ENCODE assay signal across 9 mouse cellular contexts in the genomic region with DNA sequence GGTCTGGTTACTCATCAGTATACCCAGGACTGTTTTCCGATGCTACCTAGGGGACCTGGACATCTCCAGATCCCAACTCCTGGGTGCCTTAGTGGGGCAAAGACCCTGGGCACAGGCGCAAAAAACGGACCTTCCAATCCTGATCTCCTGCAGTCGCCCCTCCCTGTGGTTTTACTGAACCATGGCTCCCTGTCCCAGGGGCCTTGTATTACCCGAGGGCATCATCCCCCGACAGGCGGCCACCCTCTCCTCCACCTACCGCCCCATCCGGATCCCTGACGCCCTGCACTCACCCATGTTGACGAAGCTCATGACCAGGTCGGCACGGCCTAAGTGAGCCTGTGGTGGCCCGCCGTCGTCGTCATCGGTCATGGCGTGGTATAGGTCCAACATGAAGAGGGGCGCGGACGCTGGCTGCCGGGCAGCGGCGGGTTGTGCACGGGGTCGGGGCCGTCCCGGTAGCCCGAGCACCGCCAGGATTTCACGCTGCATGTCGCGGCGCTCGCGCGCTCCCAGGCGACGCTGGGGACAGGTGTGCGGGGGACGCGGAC. TPM values are rescaled to one million over a fixed set of nuclear protein-coding genes. Genes with fewer than 3 reads are reported as not detected.
DNase-seq lines count a peak whose midpoint lies in the region; ATAC-seq and TF ChIP-seq lines count a peak whose summit lies in the region.
"Had no signal": no experiment of that assay in that cellular context is flagged by ENCODE, and none has a peak within 500 bp of the region (broad histone marks: within the 10 kb centered on the region; RNA-seq: fewer than 3 reads in every experiment).

No protein-coding gene starts in this region.

- H3K9me3 ChIP-seq in ES-E14 (ENCODE audit: control insufficient read depth, insufficient read depth, low read depth, low read length): no peaks in the 10 kb centered on the region
- H3K9me3 ChIP-seq in heart, postnatal 0 days (replicated peaks; ENCODE audit: control insufficient read depth, low read length): no peaks in the 10 kb centered on the region

- peak; percentile 91 for DNase-seq in heart, adult 11 months
- no peak for DNase-seq in heart, adult 8-10 months (ENCODE audit: low spot score)
- no peak for DNase-seq in ES-E14 (ENCODE audit: low read depth, low spot score)
- no peak for DNase-seq in heart, postnatal 0 days (ENCODE audit: low spot score)
- no peak for DNase-seq in cerebellum, postnatal 14 days
- no peak for DNase-seq in urinary bladder, postnatal 10 days (ENCODE audit: low spot score)
- no peak for DNase-seq in frontal cortex, postnatal 36 days (ENCODE audit: low spot score in 2 of 2)

- peaks cover 0 to 8% of the 10 kb centered on the region in 2 experiments; a peak in 2 of 4 replicates for H3K4me1 ChIP-seq in ES-E14 (ENCODE audit: control insufficient read depth in 2 of 2, insufficient read depth in 2 of 2, low read length in 2 of 2, poor library complexity in 1 of 2)
- peaks cover 10% of the 10 kb centered on the region; the same call in 1 of the 2 replicates for H3K4me1 ChIP-seq in heart, postnatal 0 days (ENCODE audit: control insufficient read depth, insufficient read depth)

- no peak overlapping the region for H3K27ac ChIP-seq in ES-E14 (ENCODE audit: insufficient read depth, low read depth, low read length, poor library complexity, severe bottlenecking)
- no peak overlapping the region for H3K27ac ChIP-seq in heart, postnatal 0 days (ENCODE audit: low read depth)
- H3K27ac ChIP-seq: macrophage had no signal

- 4% methylated on average over 41 of the region's 43 CpGs for WGBS in heart, postnatal 0 days

- ATAC-seq in heart, postnatal 0 days (ENCODE audit: insufficient read depth, low read depth): peak; percentile 8; the same call in 1 of the 2 replicates
- ATAC-seq in megakaryocyte, adult 5-6 weeks (ENCODE audit: poor library complexity, severe bottlenecking): 0 out of 2 replicates have a peak, but pooled peaks have one; percentile 9

- in situ Hi-C loops in ES-E14 (cut with MboI; ENCODE audit: low sequenced_read_pairs in 2 of 2, unreplicated experiment in 2 of 2): no loop called here

- no peak for TF ChIP-seq CTCF in heart, postnatal 0 days (IDR thresholded peaks at IDR 0.05; ENCODE audit: low read depth)

- peaks cover 48% of the 10 kb centered on the region for H3K27me3 ChIP-seq in heart, postnatal 0 days (ENCODE audit: control insufficient read depth, insufficient read depth, low read length)

- peak overlapping the region; percentile 84 for H3K4me3 ChIP-seq in ES-E14 (ENCODE audit: insufficient read depth in 1 of 2, low read depth in 1 of 2, low read length in 2 of 2, poor library complexity in 1 of 2, severe bottlenecking in 1 of 2)
- H3K4me3 ChIP-seq in heart, postnatal 0 days (ENCODE audit: low read depth, low read length): peak overlapping the region; percentile 45

- TF ChIP-seq EP300 in heart, postnatal 0 days (IDR thresholded peaks at IDR 0.05; ENCODE audit: low read depth): no peak

- no peaks in the 10 kb centered on the region for H3K36me3 ChIP-seq in ES-E14 (ENCODE audit: control insufficient read depth, insufficient read depth, low read length, poor library complexity, severe bottlenecking)
- no peaks in the 10 kb centered on the region for H3K36me3 ChIP-seq in heart, postnatal 0 days (replicated peaks; ENCODE audit: control insufficient read depth, insufficient read depth, low read length)

- peak overlapping the region; percentile 74 for H3K4me2 ChIP-seq in heart, postnatal 0 days (ENCODE audit: low read depth, low read length)

- H3K9ac ChIP-seq in ES-E14 (ENCODE audit: insufficient read depth, low read depth, low read length, poor library complexity, severe bottlenecking): peak overlapping the region; percentile 57
- H3K9ac ChIP-seq in heart, postnatal 0 days (replicated peaks; ENCODE audit: low read depth, low read length): no peak overlapping the region

TF ChIP-seq in ES-E14, 5 proteins besides CTCF, POLR2A, EP300 and RAD21:
- TF ChIP-seq ZNF384 (IDR thresholded peaks at IDR 0.05; ENCODE audit: low read depth, low read length) (no peak), ZC3H11A (IDR thresholded peaks at IDR 0.05; ENCODE audit: borderline replicate concordance, low read depth, low read length) (no peak), CHD2 (IDR thresholded peaks at IDR 0.05; ENCODE audit: low read depth, low read length) (no peak), MAFK (IDR thresholded peaks at IDR 0.05; ENCODE audit: insufficient read depth, low read depth, low read length) (no peak)

RNA-seq across cellular contexts. Expression of a gene that starts 0.9 kb away (rescaled TPM):
- not detected for total RNA-seq in heart, adult 8-10 months (2022)
- total RNA-seq in ES-E14 (2012; rRNA removed): 5.0 and 7.1 TPM in 2 replicates
- total RNA-seq in heart, postnatal 0 days (2014; rRNA removed; ENCODE audit: low replicate concordance): not detected in 2 replicates
- polyA plus RNA-seq in heart, postnatal 0 days (2015; fragmentation: Nextera tagmentation; extraction: Ambion mirVana): not detected in 2 replicates
- not detected in 2 replicates for total RNA-seq in megakaryocyte, adult 5-6 weeks (2015)
- total RNA-seq in megakaryocyte, adult 5-6 weeks (2017): not detected in 2 replicates
- polyA plus RNA-seq: macrophage had no signal

RNA-seq across cellular contexts. Expression of a gene that starts 18.7 kb away (rescaled TPM):
- not detected for total RNA-seq in heart, adult 8-10 months (2022)
- total RNA-seq in ES-E14 (2012; rRNA removed): 3.1 and 3.6 TPM in 2 replicates
- total RNA-seq in heart, postnatal 0 days (2014; rRNA removed; ENCODE audit: low replicate concordance): not detected in 2 replicates
- polyA plus RNA-seq in heart, postnatal 0 days (2015; fragmentation: Nextera tagmentation; extraction: Ambion mirVana): not detected in 2 replicates
- total RNA-seq in megakaryocyte, adult 5-6 weeks (2015): not detected in 2 replicates
- total RNA-seq in megakaryocyte, adult 5-6 weeks (2017): not detected in 2 replicates
- polyA plus RNA-seq: macrophage had no signal
